Mouse (Mus musculus) cerebellum, postnatal 14 days (tissue): ENCODE measurements around the gene Ddx51.

Source experiments
- DNase-seq, 2 experiments: peaks; one replicate each; pipeline ENCODE4 v3.0.0; 2021; ENCODE audit warnings: mixed read lengths in 2 of 2

Ddx51 gene

DNA sequence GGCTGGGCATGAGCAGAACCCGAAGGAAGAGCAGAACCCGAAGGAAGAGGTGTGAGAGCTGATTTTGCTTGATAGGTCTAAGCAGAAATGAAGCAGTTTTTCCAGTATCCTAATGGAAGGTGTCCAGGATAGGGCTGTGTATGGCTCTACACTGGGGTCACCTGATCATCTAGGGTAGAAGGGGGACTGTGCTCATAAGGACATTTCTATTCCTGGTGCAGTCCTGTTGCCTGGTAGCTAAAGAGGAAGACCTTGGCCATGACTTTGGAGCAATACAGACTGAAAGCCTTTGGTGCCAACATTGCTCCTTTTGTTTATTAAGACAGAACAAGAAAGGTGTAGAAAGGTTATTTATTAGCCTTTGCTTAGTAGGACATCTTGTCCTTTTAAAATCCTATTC lies 10.8 kb downstream of the Ddx51 start:
- DNase-seq = no peak

DNA sequence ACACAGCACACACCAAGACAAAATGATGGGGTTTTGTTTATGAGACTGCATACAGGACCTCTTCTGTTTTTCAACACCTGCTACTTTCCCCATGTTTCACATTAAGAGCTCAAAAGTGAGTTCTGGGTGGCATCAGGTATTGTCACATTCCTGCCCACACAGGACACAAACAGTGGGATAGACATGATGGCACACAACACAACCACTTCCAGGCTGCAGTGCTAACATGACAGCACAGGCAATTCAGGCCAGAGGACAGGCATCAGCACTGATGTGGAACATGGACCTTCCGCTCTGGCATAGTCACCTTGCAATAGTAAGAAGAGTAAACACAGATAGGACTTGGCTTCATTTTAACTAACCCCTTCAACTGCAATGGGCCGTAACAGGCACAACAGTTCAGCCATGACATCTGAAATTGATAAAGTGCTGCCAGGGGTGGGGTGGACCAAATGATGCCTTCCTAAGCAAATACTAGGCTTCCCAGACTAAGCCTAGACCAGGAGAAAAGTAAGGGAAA lies 11.6 kb downstream of the Ddx51 start:
- DNase-seq = no peak

DNA sequence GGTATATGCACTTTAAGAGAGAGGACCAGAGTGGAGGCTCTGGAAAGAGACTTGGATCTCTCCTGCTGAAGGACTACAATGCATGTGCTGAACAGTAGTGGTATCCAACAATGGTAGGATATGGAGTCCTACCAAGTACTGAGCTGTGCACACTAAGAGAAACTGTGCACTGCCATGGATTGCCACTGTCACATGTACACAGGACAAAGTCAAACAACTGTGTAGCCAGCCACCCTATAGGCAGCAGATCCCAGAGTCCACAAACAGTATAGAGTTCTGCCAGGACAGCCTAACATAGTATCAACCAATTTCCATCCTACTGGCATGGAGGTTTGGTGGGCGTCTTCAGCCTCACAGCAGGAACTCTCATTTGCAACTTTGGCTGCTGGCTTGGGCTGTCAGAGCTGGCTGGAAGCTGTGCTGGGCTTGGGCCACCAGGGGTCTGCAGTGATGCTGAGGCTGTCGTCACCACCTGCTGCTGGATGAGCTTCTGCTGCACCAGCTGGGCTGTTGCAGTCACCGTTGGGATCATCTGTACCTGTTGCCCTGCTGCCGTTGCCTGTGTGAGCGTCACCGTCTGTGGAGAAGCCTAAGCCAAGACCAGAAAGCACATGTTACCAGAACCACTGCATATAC lies 12.4 kb downstream of the Ddx51 start:
- DNase-seq = no peak

DNA sequence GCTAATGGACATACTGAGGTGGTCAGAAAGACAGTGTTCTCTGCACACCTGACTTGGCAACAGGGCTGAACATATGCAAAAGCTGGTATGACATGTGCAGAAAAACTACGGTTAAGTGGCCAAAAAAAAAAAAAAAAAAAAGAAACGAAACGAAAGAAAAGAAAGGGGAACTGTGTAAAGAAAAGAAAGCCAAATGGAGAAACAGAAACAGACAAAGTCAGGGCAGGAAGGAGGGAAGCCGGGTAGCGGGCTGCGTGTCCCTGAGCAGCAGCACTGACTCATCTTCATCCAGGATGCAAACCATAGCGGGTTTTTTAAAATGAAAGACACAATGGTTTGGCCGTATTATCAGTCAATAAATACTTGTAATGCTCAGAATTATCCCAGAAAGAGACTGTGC lies 28.8 kb downstream of the Ddx51 start:
- DNase-seq = no peak

DNA sequence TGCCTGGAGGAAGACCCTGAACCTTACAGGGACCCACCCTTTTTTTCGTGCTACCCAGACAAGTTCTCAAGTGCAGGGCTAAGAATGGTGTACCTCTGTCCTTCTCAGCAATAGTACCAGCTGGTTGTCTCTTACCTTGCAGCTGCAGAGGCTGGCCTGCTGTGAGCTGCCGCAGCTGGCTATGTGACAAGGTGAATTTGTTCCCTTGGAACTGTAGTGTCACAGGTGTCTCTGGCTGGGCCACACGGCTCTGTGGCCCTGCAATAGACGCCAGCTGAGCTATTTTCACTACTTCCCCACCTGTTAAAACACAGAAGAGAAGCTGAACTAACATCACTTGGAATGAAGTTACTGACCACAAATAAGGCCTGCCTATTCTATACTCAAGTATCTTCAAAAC lies 45.4 kb downstream of the Ddx51 start:
- DNase-seq = no peak

DNA sequence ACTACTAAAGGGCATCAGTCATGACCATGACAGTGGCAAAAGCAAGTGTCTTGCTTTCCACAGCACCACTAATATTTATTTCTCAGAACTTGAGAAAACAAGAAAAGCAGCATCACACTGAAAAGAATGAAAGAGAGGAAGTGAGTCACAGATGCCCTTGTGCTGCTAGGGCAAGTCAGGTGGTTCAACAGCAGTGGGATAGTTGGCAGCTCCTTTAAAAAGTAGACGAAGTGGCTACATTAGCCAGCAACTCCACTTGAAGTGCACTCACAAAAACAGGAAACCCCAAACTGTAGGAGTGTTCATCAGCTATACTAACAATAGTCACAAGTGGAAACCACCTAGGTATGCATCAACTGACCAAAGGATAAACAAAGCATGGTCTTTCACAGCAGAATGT lies 50.8 kb downstream of the Ddx51 start:
- no peak for DNase-seq

DNA sequence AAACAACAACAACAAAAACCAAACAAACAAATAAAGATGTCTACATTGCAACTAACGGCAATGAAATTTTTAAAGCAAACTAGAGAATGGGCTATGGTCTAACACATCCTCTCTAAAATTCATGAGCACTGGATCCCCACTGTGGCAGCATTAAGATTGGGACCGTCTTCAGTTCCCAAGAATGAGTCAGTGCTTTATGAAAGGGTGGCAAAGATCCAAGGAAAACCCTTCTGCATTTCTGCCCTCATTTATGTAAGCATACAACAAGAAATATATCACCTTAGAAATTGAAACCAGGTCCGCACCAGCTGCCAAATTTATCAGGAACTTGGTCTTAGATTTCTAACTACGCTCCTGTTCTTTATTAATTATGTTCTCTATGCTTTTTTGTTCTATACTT lies 56.0 kb downstream of the Ddx51 start:
- DNase-seq = no peak
